Mouse (Mus musculus): ENCODE measurements around the gene Strbp. TPM values are rescaled to one million over a fixed set of nuclear protein-coding genes. Genes with fewer than 3 reads are reported as not detected.

Strbp gene
- polyA plus RNA-seq, 1 experiment from 2014 or later, result 47.9 TPM

DNA sequence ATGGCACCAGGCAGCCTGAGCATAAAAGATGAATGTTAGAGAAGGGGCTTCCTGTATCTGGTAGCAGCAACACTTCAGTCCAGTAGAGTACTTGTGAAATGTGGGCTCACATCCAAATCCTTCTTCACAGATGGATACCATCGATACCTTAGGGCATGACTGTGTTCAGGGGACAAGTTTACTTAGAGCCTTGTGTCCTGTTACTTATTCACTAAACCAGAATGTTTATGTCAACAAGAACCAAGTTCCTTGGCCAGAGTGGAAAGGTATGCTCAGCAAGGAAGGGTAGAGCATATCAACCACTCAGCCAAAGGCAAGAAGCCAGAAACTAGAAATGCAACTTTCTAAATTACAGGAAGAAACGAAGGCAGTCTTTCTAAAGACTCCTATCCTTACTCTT lies 133.0 kb downstream of the Strbp start:
- Histone ChIP-seq H3K9me3 (no peaks in the 10 kb centered on the region), H3K4me3 (no peak overlapping the region), H3K4me1 (no peaks in the 10 kb centered on the region), H3K4me2 (replicated peaks) (no peak overlapping the region), H3K9ac (no peak overlapping the region), H3K27me3 (no peaks in the 10 kb centered on the region), H3K27ac (no peak overlapping the region), H3K36me3 (peaks cover 36% of the 10 kb centered on the region)
- ATAC-seq (ENCODE audit: insufficient number of reproducible peaks, insufficient read depth, low FRiP score, low TSS enrichment), result no peak
- 98% methylated on average over 2 of the region's 2 CpGs for WGBS

DNA sequence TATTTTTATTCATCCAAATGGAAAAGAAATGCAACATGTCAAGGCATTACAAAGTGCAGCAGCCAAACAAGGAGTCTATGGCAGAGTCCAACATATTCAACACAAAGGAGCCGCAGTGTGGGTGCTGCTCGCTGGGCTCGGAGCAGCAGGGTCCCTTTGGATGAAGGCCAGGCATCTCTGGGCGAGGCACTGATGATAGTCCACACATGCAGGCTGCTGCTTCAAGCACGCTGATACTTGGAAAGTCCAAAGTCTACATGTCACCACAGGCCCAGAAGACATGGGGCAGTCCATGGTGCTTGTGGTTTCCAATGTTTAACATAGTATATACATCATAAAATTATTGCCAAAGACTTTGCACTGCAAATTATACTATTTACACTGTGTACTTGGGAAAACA lies 133.8 kb downstream of the Strbp start:
- Histone ChIP-seq H3K27ac (no peak overlapping the region), H3K9me3 (no peaks in the 10 kb centered on the region), H3K36me3 (peaks cover 42% of the 10 kb centered on the region), H3K9ac (no peak overlapping the region), H3K27me3 (no peaks in the 10 kb centered on the region), H3K4me3 (no peak overlapping the region), H3K4me1 (no peaks in the 10 kb centered on the region), H3K4me2 (replicated peaks) (no peak overlapping the region)
- WGBS, result 85% methylated on average over 5 of the region's 5 CpGs
- no peak for ATAC-seq (ENCODE audit: insufficient number of reproducible peaks, insufficient read depth, low FRiP score, low TSS enrichment)

- no peak overlapping the region for H3K4me2 ChIP-seq (replicated peaks)
- no peak overlapping the region for H3K4me3 ChIP-seq
- no peak overlapping the region for H3K27ac ChIP-seq
- H3K36me3 ChIP-seq, result peaks cover 69% of the 10 kb centered on the region
- 68% methylated on average over 1 of the region's 1 CpGs for WGBS
- H3K9me3 ChIP-seq, result no peaks in the 10 kb centered on the region
- no peak overlapping the region for H3K9ac ChIP-seq
- no peaks in the 10 kb centered on the region for H3K27me3 ChIP-seq
- ATAC-seq (ENCODE audit: insufficient number of reproducible peaks, insufficient read depth, low FRiP score, low TSS enrichment), result no peak
- H3K4me1 ChIP-seq, result no peaks in the 10 kb centered on the region
Observed at GRCm38 (mm10) chr2:37566035-37566434, 137.6 kb downstream of the Strbp start.

DNA sequence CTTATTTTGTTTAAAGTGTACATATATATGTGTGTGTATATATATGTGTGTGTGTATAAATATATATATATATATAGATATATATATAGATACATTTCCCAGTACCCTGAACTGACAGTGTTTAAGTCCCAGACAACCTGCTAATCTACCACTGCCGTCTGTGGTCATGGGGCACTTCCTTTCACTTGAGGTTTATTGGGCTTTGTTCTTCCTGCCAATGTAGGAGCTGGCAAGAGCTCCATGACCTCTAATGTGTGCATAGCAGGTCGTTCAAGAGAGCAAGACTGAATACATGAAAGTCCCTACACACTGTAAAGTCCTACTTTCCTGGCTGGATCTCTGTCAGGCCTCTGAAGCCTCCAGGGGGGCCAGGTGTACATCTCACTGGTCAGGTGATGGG lies 138.1 kb downstream of the Strbp start:
- ATAC-seq (ENCODE audit: insufficient number of reproducible peaks, insufficient read depth, low FRiP score, low TSS enrichment), result no peak
- H3K4me3 ChIP-seq, result no peak overlapping the region
- no peak overlapping the region for H3K27ac ChIP-seq
- 78% methylated on average over 2 of the region's 2 CpGs for WGBS
- H3K27me3 ChIP-seq, result no peaks in the 10 kb centered on the region
- H3K4me1 ChIP-seq, result no peaks in the 10 kb centered on the region
- no peaks in the 10 kb centered on the region for H3K9me3 ChIP-seq
- H3K36me3 ChIP-seq, result peaks cover 73% of the 10 kb centered on the region
- no peak overlapping the region for H3K9ac ChIP-seq
- no peak overlapping the region for H3K4me2 ChIP-seq (replicated peaks)

GRCm38 (mm10) chr2:37556366-37556765 lies 147.3 kb downstream of the Strbp start:
- WGBS, result 72% methylated on average over 2 of the region's 2 CpGs
- Histone ChIP-seq H3K4me1 (no peaks in the 10 kb centered on the region), H3K9ac (no peak overlapping the region), H3K27me3 (no peaks in the 10 kb centered on the region), H3K4me2 (replicated peaks) (no peak overlapping the region), H3K27ac (no peak overlapping the region), H3K36me3 (peaks cover 81% of the 10 kb centered on the region), H3K9me3 (no peaks in the 10 kb centered on the region), H3K4me3 (no peak overlapping the region)
- ATAC-seq (ENCODE audit: insufficient number of reproducible peaks, insufficient read depth, low FRiP score, low TSS enrichment), result no peak

- H3K4me2 ChIP-seq (replicated peaks), result no peak overlapping the region
- H3K9me3 ChIP-seq, result no peaks in the 10 kb centered on the region
- H3K4me3 ChIP-seq, result no peak overlapping the region
- no peak overlapping the region for H3K9ac ChIP-seq
- no peaks in the 10 kb centered on the region for H3K27me3 ChIP-seq
- H3K4me1 ChIP-seq, result no peaks in the 10 kb centered on the region
- WGBS, result 91% methylated on average over 1 of the region's 1 CpGs
- no peak overlapping the region for H3K27ac ChIP-seq
- peaks cover 63% of the 10 kb centered on the region for H3K36me3 ChIP-seq
- ATAC-seq (ENCODE audit: insufficient number of reproducible peaks, insufficient read depth, low FRiP score, low TSS enrichment), result no peak
Observed at GRCm38 (mm10) chr2:37549346-37550012, 154.2 kb downstream of the Strbp start.

GRCm38 (mm10) chr2:37531639-37532038 lies 172.0 kb downstream of the Strbp start:
- Histone ChIP-seq H3K36me3 (peaks cover 23% of the 10 kb centered on the region), H3K27ac (no peak overlapping the region), H3K9ac (no peak overlapping the region), H3K4me2 (replicated peaks) (no peak overlapping the region), H3K4me1 (no peaks in the 10 kb centered on the region), H3K9me3 (no peaks in the 10 kb centered on the region), H3K4me3 (no peak overlapping the region), H3K27me3 (no peaks in the 10 kb centered on the region)
- no peak for ATAC-seq (ENCODE audit: insufficient number of reproducible peaks, insufficient read depth, low FRiP score, low TSS enrichment)
- WGBS, result 76% methylated on average over 3 of the region's 3 CpGs

- H3K9me3 ChIP-seq, result no peaks in the 10 kb centered on the region
- no peaks in the 10 kb centered on the region for H3K27me3 ChIP-seq
- H3K4me1 ChIP-seq, result no peaks in the 10 kb centered on the region
- H3K27ac ChIP-seq, result no peak overlapping the region
- ATAC-seq (ENCODE audit: insufficient number of reproducible peaks, insufficient read depth, low FRiP score, low TSS enrichment), result no peak
- H3K4me2 ChIP-seq (replicated peaks), result no peak overlapping the region
- 82% methylated on average over 1 of the region's 1 CpGs for WGBS
- no peak overlapping the region for H3K4me3 ChIP-seq
- H3K36me3 ChIP-seq, result peaks cover 21% of the 10 kb centered on the region
- H3K9ac ChIP-seq, result no peak overlapping the region
Observed at GRCm38 (mm10) chr2:37530766-37531165, 172.9 kb downstream of the Strbp start.

GRCm38 (mm10) chr2:37529397-37529796 lies 174.3 kb downstream of the Strbp start:
- H3K4me1 ChIP-seq, result no peaks in the 10 kb centered on the region
- no peaks in the 10 kb centered on the region for H3K27me3 ChIP-seq
- no peak overlapping the region for H3K9ac ChIP-seq
- H3K4me2 ChIP-seq (replicated peaks), result no peak overlapping the region
- no peaks in the 10 kb centered on the region for H3K9me3 ChIP-seq
- peaks cover 9% of the 10 kb centered on the region for H3K36me3 ChIP-seq
- no peak for ATAC-seq (ENCODE audit: insufficient number of reproducible peaks, insufficient read depth, low FRiP score, low TSS enrichment)
- WGBS, result 92% methylated on average over 2 of the region's 2 CpGs
- H3K4me3 ChIP-seq, result no peak overlapping the region
- H3K27ac ChIP-seq, result no peak overlapping the region

GRCm38 (mm10) chr2:37527587-37527986 lies 176.1 kb downstream of the Strbp start:
- no peak overlapping the region for H3K9ac ChIP-seq
- H3K4me2 ChIP-seq (replicated peaks), result no peak overlapping the region
- H3K9me3 ChIP-seq, result no peaks in the 10 kb centered on the region
- no peak for ATAC-seq (ENCODE audit: insufficient number of reproducible peaks, insufficient read depth, low FRiP score, low TSS enrichment)
- no peak overlapping the region for H3K27ac ChIP-seq
- H3K27me3 ChIP-seq, result no peaks in the 10 kb centered on the region
- H3K36me3 ChIP-seq, result no peaks in the 10 kb centered on the region
- H3K4me1 ChIP-seq, result no peaks in the 10 kb centered on the region
- H3K4me3 ChIP-seq, result no peak overlapping the region

GRCm38 (mm10) chr2:37519286-37519640 lies 184.4 kb downstream of the Strbp start:
- H3K4me2 ChIP-seq (replicated peaks), result no peak overlapping the region
- whole genome bisulfite sequencing, result 90% methylated on average over 1 of the region's 1 CpGs

DNA sequence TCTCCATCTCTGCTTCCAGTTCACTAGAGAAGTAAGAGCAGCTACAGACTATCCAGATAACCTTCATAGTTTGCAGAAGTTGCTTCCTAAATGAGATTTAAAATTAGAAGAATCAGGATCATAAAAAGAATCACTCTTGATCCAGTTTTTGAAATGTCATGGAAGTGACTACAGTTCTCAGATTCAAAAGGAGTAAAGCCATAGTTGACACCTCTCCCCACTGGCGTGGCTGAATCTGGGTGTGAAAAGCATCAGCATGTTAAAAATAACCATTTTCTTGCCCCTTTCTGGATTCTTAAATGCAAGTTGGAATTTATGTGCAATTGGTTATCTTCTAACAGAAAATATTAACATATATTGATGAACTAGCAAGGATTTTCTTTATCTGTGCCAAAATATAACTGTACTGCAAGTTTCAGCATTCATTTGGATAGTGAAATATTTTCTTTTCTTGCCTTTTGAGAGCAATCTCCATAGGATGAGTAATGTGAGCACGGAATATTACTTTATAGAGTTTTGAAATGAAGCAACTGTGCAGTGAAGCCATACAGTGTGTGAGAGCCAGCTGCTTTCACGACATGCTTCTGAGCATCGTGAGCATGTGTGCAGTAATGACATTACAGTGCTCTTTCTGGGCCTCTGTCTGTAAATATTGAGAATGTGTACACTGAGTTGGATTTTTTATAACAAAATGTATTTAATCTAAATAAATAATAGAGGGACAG lies 184.9 kb downstream of the Strbp start:
- H3K4me1 ChIP-seq, result peaks cover 5% of the 10 kb centered on the region; the same call in 1 of the 2 replicates
- peaks cover 19% of the 10 kb centered on the region for H3K36me3 ChIP-seq
- H3K4me3 ChIP-seq, result no peak overlapping the region
- H3K4me2 ChIP-seq (replicated peaks), result no peak overlapping the region
- no peak for ATAC-seq (ENCODE audit: insufficient number of reproducible peaks, insufficient read depth, low FRiP score, low TSS enrichment)
- H3K9ac ChIP-seq, result no peak overlapping the region
- no peaks in the 10 kb centered on the region for H3K9me3 ChIP-seq
- 94% methylated on average over 4 of the region's 4 CpGs for WGBS
- H3K27ac ChIP-seq, result no peak overlapping the region
- H3K27me3 ChIP-seq, result no peaks in the 10 kb centered on the region

More at GRCm38 (mm10) chr2:37519286-37519640, 184.4 kb downstream of the Strbp start:
- Histone ChIP-seq H3K9ac (no peak overlapping the region), H3K9me3 (no peaks in the 10 kb centered on the region), H3K27ac (no peak overlapping the region), H3K4me3 (no peak overlapping the region), H3K4me1 (peaks cover 5% of the 10 kb centered on the region; the same call in 1 of the 2 replicates), H3K36me3 (peaks cover 19% of the 10 kb centered on the region), H3K27me3 (no peaks in the 10 kb centered on the region)
- ATAC-seq (ENCODE audit: insufficient number of reproducible peaks, insufficient read depth, low FRiP score, low TSS enrichment), result no peak

Data from embryonic facial prominence, embryonic 12.5 days (tissue).